Mouse (Mus musculus) c-Kit-positive CD71-positive TER-119-negative erythroid progenitor cells, embryonic 14.5 days (primary cell): ENCODE measurements around the gene Frmd3.
A peak's percentile ranks its signal among the peaks of the same experiment; 100 is the strongest.
"Not testable (repeated sequence)": the region's sequence is repeated elsewhere in the genome, so short reads cannot be mapped to it uniquely, and the experiment has no call there.

Experiments
- DNase-seq: peaks from one replicate; pipeline ENCODE4 v3.0.0-alpha.2; 2013; ENCODE audit warnings: low read depth

The Frmd3 gene

DNA sequence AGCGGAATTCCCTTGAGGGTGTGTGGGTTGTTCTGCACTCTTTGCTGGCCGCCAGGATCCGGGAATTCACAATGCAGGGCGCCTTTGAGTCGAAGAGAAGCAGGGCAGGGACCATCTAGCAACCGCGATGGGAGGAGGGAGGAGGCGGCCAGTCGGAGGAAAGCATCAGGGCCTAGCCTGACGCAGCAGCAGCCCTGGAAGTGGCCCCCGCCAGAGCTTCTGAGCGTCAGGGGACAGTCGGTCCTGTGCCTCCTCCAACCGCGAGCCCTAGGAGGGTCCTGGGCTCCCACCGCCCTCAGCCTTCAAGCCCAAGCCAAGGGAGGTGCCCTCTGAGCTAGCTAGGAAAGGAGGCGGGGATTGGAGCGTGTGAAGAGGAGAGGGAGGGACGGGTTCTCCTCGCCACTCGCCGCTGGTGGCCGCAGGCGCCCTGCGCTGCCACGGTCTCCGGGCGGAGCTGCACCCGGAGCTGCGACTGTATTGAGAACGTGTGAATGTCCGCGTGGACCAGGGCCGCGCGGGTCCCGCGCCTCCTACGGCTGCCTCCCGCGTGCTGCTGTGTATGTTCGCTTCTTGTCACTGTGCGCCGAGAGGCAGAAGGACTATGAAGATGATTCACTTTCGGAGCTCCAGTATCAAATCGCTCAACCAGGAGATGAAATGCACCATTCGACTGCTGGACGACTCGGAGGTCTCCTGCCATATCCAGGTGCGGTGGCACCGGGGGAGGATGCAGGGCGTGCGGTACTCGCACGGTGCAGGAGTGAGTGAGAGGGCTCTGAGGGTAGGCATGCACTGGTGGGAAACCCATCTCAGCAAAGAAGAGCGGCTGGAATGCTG lies at the start of gene Frmd3:
Gene Frmd3, plus strand, starts transcription at position 232 of the 837 bp plus-strand sequence.
- no peak for DNase-seq

GRCm38 (mm10) chr4:73980454-73980853 lies 32.8 kb upstream of the Frmd3 start:
- no peak for DNase-seq

DNA sequence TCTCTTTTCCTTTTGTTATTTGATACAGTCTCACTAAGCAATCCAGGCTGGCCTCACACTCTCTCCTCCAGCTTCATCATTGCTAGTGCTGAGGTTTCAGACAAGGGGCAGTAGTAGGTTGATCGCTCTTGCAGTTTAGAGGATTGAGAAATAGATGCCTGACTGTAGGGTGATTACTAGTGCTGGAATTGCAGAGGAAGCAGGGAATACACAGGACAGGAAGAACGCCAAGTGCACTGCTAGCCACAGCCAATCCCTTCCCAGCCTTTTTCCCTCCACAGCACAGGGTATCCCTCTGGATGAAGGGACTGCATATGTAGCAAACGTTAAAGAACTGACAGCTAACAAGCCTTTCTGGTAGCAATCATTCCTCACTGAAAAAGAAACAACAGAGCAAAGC lies 965 bp upstream of the Frmd3 start:
- no peak for DNase-seq

GRCm38 (mm10) chr4:74012700-74013099 lies 542 bp upstream of the Frmd3 start:
- DNase-seq, result no peak

- no peak for DNase-seq
Observed at GRCm38 (mm10) chr4:74014048-74014500, 832 bp downstream of the Frmd3 start.

DNA sequence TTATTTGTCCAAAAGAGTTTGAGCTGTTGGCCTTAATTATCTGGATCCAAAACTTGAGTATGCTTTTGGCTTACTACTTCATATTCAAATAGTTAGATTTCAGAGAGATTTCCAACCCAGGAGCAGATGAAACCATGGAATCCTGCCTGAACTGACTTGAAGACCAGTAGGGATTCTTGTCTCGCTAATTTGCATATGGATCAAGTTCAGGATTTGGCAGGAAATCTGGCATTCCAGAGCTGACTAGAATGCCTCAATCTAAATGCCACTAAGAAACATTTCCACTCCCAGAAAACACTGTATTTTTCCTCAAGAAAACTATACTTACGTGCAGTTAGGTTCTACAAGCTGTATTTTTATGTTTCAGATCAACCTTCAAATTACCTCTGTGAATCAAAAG lies 6.8 kb downstream of the Frmd3 start:
- no peak for DNase-seq

DNA sequence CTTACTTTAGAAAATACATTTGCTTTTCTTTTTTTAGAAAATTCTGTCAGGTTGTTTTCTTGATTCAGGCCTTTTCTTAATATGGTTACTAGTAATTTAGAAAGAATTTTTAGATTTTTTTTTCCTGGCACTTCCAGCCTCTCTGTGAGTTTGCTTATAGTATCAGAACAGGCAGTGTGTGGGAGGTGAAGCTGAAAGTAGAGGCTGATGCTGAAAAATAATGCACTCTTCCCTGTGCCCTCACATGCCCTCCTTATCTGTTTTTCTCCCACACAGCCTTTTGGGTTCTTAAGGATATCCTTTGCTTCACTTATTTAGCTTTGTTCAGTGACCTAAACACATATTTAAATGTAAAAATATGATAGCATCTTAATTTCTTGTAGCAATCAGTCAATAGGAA lies 30.0 kb downstream of the Frmd3 start:
- no peak for DNase-seq

DNA sequence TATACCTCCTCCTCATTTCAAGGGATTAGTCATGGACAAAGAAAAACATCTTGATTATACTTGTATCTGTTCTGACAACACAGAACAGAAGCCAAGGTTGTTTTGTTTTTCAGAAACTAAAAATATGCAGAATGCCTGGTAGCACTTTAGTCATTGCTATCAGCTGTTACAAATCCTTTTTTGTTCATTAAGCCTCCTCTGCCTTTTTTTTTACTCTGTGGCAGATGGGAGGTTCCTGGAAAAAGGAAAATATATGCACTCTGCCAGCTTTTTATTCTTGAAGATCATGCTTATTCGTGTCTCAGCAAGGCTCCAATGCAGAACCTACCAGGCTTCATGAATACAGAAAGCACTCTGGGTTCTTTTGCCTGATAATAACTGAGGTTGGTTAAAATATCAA lies 38.5 kb downstream of the Frmd3 start:
- DNase-seq, result no peak

DNA sequence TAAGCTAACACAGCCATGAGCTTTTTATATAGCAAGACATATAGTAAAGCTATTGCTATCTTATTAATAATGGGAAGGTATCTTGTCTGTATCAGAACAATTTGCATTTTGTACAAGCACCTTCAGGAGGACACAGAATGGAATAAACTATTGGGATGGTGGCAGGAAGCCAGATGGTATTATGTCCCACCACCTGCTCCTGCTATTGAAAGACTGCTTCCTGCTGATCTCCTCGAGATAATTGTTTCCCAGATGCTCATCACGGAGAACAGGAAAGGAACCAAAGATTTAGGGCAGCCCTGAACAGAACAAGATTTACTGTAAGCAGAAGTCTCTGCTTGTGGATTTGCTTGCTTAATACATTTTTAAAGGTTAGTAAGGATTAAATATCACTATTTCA lies 63.5 kb downstream of the Frmd3 start:
- DNase-seq, result no peak

- DNase-seq, result no peak
Observed at GRCm38 (mm10) chr4:74110816-74111215, 97.6 kb downstream of the Frmd3 start.

DNA sequence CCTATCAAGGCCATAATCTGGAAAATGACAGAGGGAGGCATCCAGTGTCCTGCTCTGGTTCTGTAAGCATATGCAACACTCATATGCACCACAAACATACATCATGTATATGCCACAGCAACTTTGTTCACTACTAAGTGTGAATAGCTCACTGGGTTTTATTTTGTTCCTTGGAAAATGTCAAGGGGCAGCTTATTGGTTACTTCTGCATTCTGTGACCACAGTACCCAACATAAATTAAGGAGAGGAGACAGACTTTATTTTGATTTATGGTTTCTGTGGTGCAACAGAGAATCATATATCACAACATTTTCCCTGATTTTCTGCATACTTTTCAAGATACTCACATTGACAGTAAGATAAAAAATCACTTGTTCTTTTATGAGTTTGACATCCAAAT lies 178.3 kb downstream of the Frmd3 start:
- DNase-seq, result no peak

DNA sequence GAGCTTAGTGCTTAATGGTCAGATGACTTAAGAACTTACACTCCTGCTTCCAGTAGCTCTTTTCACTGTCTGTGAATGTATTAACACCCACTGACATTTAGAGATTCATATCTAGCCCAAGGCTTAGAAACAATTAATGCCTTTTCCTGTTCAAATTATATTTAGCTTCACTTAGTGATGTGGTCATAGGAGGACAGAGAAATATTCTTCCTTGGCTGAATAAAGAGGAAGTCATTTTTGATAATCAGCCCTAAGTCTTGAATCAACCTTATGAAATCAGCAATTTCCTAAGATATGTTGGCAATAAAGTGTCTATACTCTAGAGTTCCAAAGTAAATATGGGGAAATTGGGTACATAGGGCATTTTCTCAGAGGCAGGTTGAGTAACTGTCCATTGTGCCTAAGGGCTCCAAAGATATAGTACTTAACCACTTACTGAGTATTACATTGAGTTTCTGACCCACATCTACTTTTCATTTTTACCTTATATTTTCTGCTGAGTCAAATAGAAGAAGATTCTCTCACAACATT lies 188.1 kb downstream of the Frmd3 start:
- no peak for DNase-seq

DNA sequence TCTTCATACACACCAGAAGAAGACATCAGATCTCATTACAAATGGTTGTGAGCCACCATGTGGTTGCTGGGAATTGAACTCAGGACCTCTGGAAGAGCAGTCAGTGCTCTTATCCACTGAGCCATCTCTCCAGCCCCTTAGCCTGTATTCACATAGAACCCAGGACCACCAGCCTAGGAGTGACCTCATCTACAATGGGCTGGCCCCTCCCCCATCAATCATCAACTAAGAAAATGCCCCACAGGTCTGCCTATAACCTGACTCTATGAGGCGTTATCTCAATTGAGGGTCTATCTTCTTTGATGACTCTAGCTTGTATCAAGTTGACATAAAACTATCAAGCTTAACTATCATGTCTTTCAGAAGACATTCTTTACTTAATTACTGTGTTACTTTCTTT lies 208.5 kb downstream of the Frmd3 start:
- not testable (repeated sequence) for DNase-seq

DNA sequence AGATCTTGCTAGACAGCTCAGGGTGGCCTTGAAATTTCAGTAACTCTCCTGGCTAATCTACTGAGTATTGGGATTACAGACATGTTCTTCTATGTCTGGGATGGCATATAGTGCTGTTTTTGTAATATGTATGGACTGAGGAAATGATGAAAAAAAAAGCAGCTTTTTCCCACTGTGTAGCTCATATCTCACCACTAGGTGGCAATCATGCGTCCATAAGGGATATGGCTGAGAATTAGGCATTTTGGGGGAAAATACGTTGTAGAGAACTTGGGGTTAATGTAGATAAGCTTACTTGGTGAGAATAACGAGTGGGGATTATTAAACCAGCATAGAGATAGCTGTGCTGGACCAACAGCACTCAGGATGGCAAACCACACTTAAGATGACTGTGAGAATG lies 209.1 kb downstream of the Frmd3 start:
- DNase-seq, result peak; percentile 8

GRCm38 (mm10) chr4:74224210-74224609 lies 211.0 kb downstream of the Frmd3 start:
- DNase-seq, result no peak

DNA sequence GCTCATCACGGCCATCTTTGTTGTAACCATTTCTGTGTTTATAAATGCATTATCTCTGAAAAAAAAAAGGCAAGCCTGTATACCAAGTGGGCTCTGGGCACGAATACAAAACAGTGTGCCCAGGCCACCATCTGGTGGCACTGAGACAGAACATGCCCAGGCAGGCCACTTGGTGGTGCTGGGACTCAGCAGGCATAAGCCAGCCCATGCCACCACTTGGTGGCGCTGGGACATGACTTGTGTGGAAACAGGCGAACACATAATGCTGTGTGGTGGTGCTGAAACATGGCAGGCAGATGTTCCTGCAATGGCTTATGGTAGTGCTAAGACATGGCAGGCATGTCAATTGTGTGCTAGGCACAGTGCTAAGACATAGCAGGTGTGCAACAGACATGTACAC lies 217.8 kb downstream of the Frmd3 start:
- DNase-seq, result no peak

- no peak for DNase-seq
Observed at GRCm38 (mm10) chr4:74231405-74231804, 218.2 kb downstream of the Frmd3 start.

DNA sequence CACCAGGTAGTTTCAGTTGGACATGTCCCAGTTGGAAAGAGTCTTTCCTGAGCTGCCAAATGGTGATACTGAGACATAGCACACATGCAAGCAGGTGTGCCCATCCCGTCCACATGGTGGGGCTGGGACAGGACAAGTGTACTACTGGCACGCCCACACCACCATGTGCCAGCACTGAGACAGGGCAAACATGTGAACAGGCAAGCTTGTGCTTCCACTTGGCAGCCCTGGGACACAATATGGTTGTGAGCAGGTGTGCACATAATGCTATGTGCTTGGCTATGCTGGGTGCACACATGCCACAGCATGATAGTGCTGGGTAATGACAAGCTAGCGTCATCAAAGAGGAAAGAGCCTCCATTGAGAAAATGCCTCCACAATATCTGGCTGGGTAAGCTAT lies 220.3 kb downstream of the Frmd3 start:
- no peak for DNase-seq

GRCm38 (mm10) chr4:74242176-74242575 lies 228.9 kb downstream of the Frmd3 start, which contains the start of gene Kdm4c:
Kdm4c (plus strand) TSS chr4:74242497.
- DNase-seq, result no peak
